Mouse (Mus musculus) intestine, embryonic 14.5 days (tissue): ENCODE data around the gene Ifit3b. TPM values are rescaled to one million over a fixed set of nuclear protein-coding genes. Genes with fewer than 3 reads are reported as not detected.
A peak's percentile ranks its signal among the peaks of the same experiment; 100 is the strongest.
"Not testable (repeated sequence)": the region's sequence is repeated elsewhere in the genome, so short reads cannot be mapped to it uniquely, and the experiment has no call there.

ENCODE experiments used
- ATAC-seq: fragments of 200-750 bp; cut with Nextera tagmentation; replicated peaks from 2 replicates; pipeline ENCODE4 v1.8.0; 2017; ENCODE audit warnings: low read depth, moderate number of reproducible peaks, moderate TSS enrichment, moderate library complexity; ENCODE audit not compliant: low FRiP score, low TSS enrichment
- DNase-seq: peaks from one replicate; pipeline ENCODE4 v3.0.0-alpha.2; 2018; ENCODE audit warnings: low spot score
- H3K27ac ChIP-seq: fragments of 300-500 bp; sonication (generic); 2 replicates; pipeline ENCODE4 v1.5.1; 2014; ENCODE audit warnings: low read depth, mild to moderate bottlenecking, control low read depth
- H3K27me3 ChIP-seq: fragments of 300-500 bp; sonication (generic); replicated peaks from 2 replicates; pipeline ENCODE4 v1.6.1; 2014; ENCODE audit warnings: low read length, control low read depth; ENCODE audit not compliant: control insufficient read depth, insufficient read depth
- H3K36me3 ChIP-seq: fragments of 300-500 bp; sonication (generic); 2 replicates; pipeline ENCODE4 v1.6.1; 2014; ENCODE audit warnings: low read length, control low read depth; ENCODE audit not compliant: control insufficient read depth, insufficient read depth
- H3K4me1 ChIP-seq: fragments of 300-500 bp; sonication (generic); replicated peaks from 2 replicates; pipeline ENCODE4 v1.6.1; 2014; ENCODE audit warnings: low read length, control low read depth, mixed read lengths; ENCODE audit not compliant: control insufficient read depth, insufficient read depth
- H3K4me2 ChIP-seq: fragments of 300-500 bp; sonication (generic); 2 replicates; pipeline ENCODE4 v1.6.1; 2014; ENCODE audit warnings: low read length
- H3K4me3 ChIP-seq: fragments of 300-500 bp; sonication (generic); 2 replicates; pipeline ENCODE4 v1.5.1; 2014; ENCODE audit warnings: low read depth, low read length, control low read depth, mixed read lengths
- H3K9ac ChIP-seq: fragments of 300-500 bp; sonication (generic); 2 replicates; pipeline ENCODE4 v1.6.1; 2014; ENCODE audit warnings: mild to moderate bottlenecking, low read length
- H3K9me3 ChIP-seq: fragments of 300-500 bp; sonication (generic); 2 replicates; pipeline ENCODE4 v1.6.1; 2016; ENCODE audit warnings: low read length, control low read depth; ENCODE audit not compliant: control insufficient read depth
- WGBS: fragments of 180-500 bp; shearing (Covaris S2); extraction: QIAGEN DNeasy Blood & Tissue Kit; methylation state at CpG from one replicate; pipeline ENCODE4 v1.1.7; 2014; 5-methylcytosine and 5-hydroxymethylcytosine counted together
- polyA plus RNA-seq: library from polyadenylated mRNA; unstranded; fragments of >200 nt; fragmentation: Nextera tagmentation; extraction: Ambion mirVana; gene quantifications from 2 replicates; pipeline ENCODE4 v1.2.1, GENCODE M21; 2014

Ifit3b gene
- polyA plus RNA-seq, 1 experiment from 2014 or later, result 0.15 TPM

DNA sequence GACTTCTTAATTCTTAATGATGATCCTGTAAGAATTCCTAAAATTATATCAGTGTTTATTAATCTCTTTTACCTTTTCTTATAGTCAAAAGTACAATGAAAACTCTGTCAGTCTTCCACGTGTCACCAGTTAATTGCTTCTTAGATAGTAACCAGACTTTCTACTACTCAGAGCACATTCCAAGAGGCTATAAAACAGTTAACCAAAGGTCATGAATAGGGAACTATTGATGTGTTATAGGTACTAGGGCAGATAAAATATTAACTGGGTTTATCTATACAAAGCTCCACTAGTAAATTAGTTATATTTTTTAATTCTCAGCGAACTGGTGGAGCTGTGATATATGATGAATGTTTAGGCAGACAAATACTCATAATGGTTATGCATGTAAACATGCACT lies 19.7 kb downstream of the Ifit3b start:
- no peak overlapping the region for H3K4me2 ChIP-seq
- no peak overlapping the region for H3K4me3 ChIP-seq
- H3K9me3 ChIP-seq, result no peaks in the 10 kb centered on the region
- no peak for ATAC-seq
- H3K27ac ChIP-seq, result no peak overlapping the region
- H3K9ac ChIP-seq, result no peak overlapping the region
- H3K4me1 ChIP-seq, result no peaks in the 10 kb centered on the region
- no peaks in the 10 kb centered on the region for H3K36me3 ChIP-seq
- H3K27me3 ChIP-seq, result no peaks in the 10 kb centered on the region
- no peak for DNase-seq
- WGBS, result 26% methylated on average over 2 of the region's 2 CpGs

DNA sequence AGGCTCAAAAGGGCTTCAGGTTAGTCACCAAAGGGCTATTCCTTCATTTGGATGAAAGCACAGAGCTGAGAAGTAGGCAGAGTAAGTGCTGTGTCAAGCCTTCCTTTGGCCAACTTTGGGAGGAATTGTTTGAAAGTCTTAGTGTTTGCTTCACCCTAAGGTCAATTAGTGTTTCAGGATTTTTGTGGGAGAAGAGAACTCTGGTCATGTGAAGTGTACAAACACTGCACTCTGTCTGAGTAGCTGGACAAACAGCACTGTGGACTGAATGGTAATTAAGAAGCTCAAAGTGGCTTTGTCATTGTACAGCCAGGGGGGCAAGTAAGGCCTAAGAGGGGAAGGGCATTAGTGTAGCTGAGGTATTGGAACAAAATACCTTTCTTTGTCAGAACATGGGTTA lies 23.7 kb downstream of the Ifit3b start:
- ATAC-seq (no peak), DNase-seq (no peak)
- Histone ChIP-seq H3K4me1 (no peaks in the 10 kb centered on the region), H3K36me3 (no peaks in the 10 kb centered on the region), H3K4me3 (no peak overlapping the region), H3K27me3 (no peaks in the 10 kb centered on the region), H3K9ac (no peak overlapping the region), H3K4me2 (no peak overlapping the region), H3K27ac (no peak overlapping the region), H3K9me3 (no peaks in the 10 kb centered on the region)

DNA sequence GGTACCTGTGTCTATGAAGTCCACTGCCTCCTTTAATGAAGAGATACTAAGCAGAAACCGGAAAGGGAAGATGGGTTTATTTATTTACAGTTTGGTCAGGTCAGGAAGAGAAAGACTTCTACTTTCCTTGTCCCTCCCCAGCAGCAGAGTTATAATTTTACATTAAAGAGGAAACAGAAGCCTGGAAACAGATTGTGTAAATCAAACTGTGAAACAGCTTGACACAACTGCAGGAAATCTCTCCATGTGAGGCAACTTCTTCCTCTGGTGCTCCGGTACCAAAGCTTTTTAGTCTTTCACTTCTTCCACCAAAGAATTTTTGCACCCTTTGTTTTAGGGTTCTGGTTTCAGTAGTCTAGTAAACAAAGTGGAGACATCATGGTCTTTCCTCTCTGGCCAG lies 25.7 kb downstream of the Ifit3b start:
- WGBS, result 46% methylated on average over 2 of the region's 2 CpGs
- Histone ChIP-seq H3K27me3 (no peaks in the 10 kb centered on the region), H3K36me3 (no peaks in the 10 kb centered on the region), H3K4me3 (no peak overlapping the region), H3K9ac (no peak overlapping the region), H3K4me2 (no peak overlapping the region), H3K4me1 (no peaks in the 10 kb centered on the region), H3K9me3 (no peaks in the 10 kb centered on the region), H3K27ac (no peak overlapping the region)
- DNase-seq (no peak), ATAC-seq (no peak)

DNA sequence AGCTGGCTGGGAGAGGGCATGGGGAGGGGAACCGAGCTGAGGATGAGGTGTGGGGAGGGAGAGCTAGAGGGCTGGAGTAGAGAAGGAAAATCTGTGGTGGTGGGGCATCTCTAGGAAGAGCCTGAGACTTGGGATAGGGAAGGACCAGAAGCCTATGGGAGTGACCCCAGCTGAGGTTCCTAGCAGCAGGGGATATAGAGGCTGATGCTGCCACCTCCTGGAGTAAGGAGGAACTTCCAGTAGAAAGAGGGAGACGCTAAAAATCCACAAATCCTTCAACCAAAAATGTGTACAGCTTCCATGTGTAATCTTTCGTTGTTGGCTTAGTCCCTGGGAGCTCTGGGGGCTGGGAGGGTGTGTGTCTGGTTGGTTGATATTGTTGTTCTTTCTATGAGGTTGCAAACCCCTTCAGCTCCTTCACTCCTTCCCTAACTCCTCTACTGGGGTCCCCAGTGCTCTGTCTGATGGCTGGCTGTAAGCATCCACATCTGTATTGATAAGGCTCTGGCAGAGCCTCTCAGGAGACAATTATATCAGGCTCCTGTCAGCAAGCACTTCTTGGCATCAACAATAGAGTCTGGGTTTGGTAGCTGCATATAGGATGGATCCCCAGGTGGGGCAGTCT lies 29.3 kb downstream of the Ifit3b start:
- H3K9me3 ChIP-seq, result no peaks in the 10 kb centered on the region
- DNase-seq, result peak; percentile 79
- WGBS, result 8% methylated on average over 3 of the region's 3 CpGs

DNA sequence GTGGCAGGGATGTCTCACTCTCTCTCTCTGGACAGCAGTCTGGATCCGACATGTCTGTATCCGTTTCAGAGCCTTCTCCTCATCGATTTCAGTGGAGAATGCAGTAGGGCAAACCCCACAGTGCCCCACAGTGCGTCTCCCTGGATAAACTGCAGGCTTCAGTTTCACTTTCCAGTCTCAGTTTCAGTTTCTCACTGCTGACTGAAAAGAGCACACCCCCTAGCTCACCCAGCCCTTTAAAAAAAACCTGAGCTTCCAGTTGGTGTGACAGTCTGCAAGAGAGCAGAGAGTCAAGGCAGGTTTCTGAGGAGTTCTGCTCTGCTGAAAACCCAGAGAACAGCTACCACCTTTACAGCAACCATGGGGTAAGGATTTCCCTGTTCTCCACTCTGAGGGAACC lies 32.9 kb downstream of the Ifit3b start, which contains the start of the genes Ifit1bl2 and Ifit1:
Gene Ifit1bl2, minus strand, starts transcription at position 121 of the 400 bp plus-strand sequence.
Gene Ifit1, plus strand, starts transcription at position 249 of the 400 bp plus-strand sequence.
- no peak for ATAC-seq
- Histone ChIP-seq H3K9ac (no peak within 1 kb of the TSS), H3K4me3 (peak within 1 kb of the TSS; percentile 2; the same call in 1 of the 2 replicates), H3K9me3 (no peaks in the 10 kb centered on the region), H3K27me3 (no peaks in the 10 kb centered on the region), H3K4me1 (no peaks in the 10 kb centered on the region), H3K36me3 (no peaks in the 10 kb centered on the region), H3K4me2 (peak within 1 kb of the TSS; percentile 24), H3K27ac (no peak within 1 kb of the TSS)
- 35% methylated on average over 4 of the region's 4 CpGs for WGBS
- DNase-seq, result peak; percentile 54

More for the DNA sequence above, 29.3 kb downstream of the Ifit3b start:
- H3K4me2 ChIP-seq, result no peak overlapping the region
- no peaks in the 10 kb centered on the region for H3K27me3 ChIP-seq
- 0 out of 2 replicates have a peak, but pooled peaks have one; percentile 75 for ATAC-seq
- no peak overlapping the region for H3K9ac ChIP-seq
- H3K4me1 ChIP-seq, result no peaks in the 10 kb centered on the region
- no peak overlapping the region for H3K4me3 ChIP-seq
- no peaks in the 10 kb centered on the region for H3K36me3 ChIP-seq
- H3K27ac ChIP-seq, result no peak overlapping the region

DNA sequence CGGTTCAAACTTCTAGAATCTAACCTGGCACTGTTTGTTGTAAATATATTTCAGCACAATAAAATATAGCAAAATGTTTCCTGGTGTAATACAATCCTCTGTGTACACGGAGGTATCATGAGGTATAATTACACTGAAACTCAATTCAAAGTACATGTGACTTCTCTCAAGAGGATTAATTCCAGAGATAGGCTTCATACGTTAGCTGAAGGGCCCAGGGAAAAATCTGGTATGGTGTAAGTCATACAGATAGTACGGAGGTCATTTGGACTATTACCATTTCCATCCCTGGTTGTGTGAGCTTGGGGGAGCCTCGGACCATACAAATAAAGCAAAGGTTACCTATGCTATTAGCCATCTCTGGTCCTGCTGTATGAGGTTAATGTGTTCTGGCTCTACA lies 34.8 kb downstream of the Ifit3b start:
- no peaks in the 10 kb centered on the region for H3K27me3 ChIP-seq
- H3K36me3 ChIP-seq, result no peaks in the 10 kb centered on the region
- no peaks in the 10 kb centered on the region for H3K9me3 ChIP-seq
- H3K4me2 ChIP-seq, result no peak overlapping the region
- H3K4me1 ChIP-seq, result no peaks in the 10 kb centered on the region
- no peak overlapping the region for H3K27ac ChIP-seq
- no peak overlapping the region for H3K4me3 ChIP-seq
- whole genome bisulfite sequencing, result 72% methylated on average over 5 of the region's 5 CpGs
- ATAC-seq, result no peak
- no peak for DNase-seq
- H3K9ac ChIP-seq, result no peak overlapping the region

DNA sequence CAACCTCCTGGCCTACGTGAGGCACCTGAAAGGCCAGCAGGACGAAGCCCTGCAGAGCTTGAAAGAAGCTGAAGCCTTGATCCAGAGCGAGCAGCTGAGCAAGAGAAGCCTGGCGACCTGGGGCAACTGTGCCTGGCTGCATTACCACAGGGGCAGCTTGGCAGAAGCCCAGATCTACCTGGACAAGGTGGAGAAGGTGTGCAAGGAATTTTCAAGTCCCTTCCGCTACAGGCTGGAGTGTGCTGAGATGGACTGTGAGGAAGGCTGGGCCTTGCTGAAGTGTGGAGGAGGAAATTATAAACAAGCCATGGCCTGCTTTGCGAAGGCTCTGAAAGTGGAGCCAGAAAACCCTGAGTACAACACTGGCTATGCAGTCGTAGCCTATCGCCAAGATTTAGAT lies 39.9 kb downstream of the Ifit3b start:
- not testable (repeated sequence) for H3K36me3 ChIP-seq, H3K4me3 ChIP-seq, H3K9ac ChIP-seq, ATAC-seq, H3K27me3 ChIP-seq, H3K9me3 ChIP-seq, H3K4me2 ChIP-seq, H3K4me1 ChIP-seq, DNase-seq, H3K27ac ChIP-seq
- 85% methylated on average over 6 of the region's 8 CpGs for WGBS

DNA sequence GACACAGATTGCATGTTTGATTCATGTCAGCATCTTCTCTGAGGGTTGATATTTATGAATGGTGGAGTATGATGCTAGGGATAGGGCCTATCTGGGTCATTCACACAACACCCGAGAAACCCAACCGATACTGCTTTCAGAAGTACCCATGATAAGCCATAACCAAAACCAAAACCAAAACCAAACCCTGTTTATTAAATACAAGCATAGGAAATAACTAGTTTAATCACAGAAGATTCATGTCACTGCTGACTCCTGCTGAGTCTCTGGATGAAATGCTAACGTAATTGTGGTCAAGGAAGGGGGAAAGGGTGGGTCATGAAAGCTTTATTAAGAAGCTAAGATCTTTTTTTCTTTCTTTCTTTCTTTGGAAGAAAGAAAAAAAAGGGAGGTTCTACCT lies 42.5 kb downstream of the Ifit3b start:
- H3K27ac ChIP-seq, result no peak overlapping the region
- no peaks in the 10 kb centered on the region for H3K4me1 ChIP-seq
- no peaks in the 10 kb centered on the region for H3K9me3 ChIP-seq
- ATAC-seq (no peak), DNase-seq (no peak)
- H3K4me3 ChIP-seq, result no peak overlapping the region
- 90% methylated on average over 3 of the region's 3 CpGs for WGBS
- H3K4me2 ChIP-seq, result no peak overlapping the region
- H3K36me3 ChIP-seq, result no peaks in the 10 kb centered on the region
- H3K27me3 ChIP-seq, result no peaks in the 10 kb centered on the region
- H3K9ac ChIP-seq, result no peak overlapping the region

DNA sequence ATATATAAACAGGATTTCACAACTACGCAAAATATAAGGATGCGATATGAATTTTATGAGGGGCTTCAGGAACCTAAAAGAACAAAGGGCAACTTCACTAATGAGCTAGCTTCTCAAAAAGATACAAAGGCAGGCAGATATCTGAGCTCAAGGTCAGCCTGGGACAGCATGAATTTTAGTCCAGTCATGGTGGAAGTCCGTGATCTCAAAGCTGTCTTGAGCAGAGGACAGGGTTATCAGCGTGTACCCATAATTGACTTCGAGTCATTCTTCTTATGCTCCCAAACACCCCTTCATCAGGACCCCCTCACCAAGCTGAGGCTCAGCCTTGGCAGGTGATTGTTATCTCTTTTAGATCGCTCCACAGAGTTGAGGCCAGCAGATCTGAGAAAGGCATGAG lies 43.2 kb downstream of the Ifit3b start:
- no peak for DNase-seq
- no peak overlapping the region for H3K4me2 ChIP-seq
- no peak overlapping the region for H3K27ac ChIP-seq
- H3K4me3 ChIP-seq, result no peak overlapping the region
- 86% methylated on average over 6 of the region's 6 CpGs for WGBS
- H3K36me3 ChIP-seq, result no peaks in the 10 kb centered on the region
- no peak overlapping the region for H3K9ac ChIP-seq
- no peak for ATAC-seq
- no peaks in the 10 kb centered on the region for H3K9me3 ChIP-seq
- H3K27me3 ChIP-seq, result no peaks in the 10 kb centered on the region
- no peaks in the 10 kb centered on the region for H3K4me1 ChIP-seq
